In the genomic region with DNA sequence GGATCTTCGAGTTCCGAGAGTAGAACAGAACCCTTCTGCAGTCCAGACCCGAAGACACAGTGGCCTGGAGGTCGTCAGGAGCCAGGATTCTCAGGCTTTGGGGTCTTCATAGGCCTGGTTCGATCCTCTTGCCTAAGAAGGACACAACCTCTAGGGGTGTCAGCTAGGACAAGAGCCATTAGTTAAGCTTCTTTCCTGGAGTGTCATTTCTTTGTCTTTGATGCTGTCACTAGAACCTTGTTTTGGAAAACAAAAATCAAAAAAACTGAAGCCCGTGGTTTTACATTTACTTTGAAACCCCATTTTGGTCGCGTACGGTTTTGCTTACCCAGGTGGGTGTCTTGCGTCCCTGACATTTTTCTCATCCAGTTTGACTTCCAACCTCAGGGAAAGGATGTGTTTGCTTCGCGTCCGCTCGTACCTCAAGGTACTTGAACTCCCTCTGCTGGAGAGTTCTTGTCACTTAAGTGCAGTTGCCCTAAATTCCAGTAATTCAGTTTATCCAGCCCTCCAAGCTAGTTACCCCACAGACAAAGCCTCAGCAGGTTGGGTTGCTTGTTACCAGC, we compare ENCODE assay signal across 8 mouse cellular contexts. TPM values are rescaled to one million over a fixed set of nuclear protein-coding genes. Genes with fewer than 3 reads are reported as not detected.
A peak's percentile ranks its signal among the peaks of the same experiment; 100 is the strongest.
DNase-seq lines count a peak whose midpoint lies in the region; ATAC-seq lines count a peak whose summit lies in the region.

No protein-coding gene starts in this region.

- peaks cover 29% of the 10 kb centered on the region for H3K4me1 ChIP-seq in megakaryocyte, embryonic 14.5 days

- H3K4me3 ChIP-seq in megakaryocyte, embryonic 14.5 days (replicated peaks): peak overlapping the region; percentile 96

- H3K9me3 ChIP-seq in megakaryocyte, embryonic 14.5 days: no peaks in the 10 kb centered on the region

- peak; percentile 94 for DNase-seq in heart, adult 11 months
- DNase-seq in heart, postnatal 25 days (ENCODE audit: low spot score): no peak
- peak; percentile 88 for DNase-seq in cerebellum, adult 9-10 months
- DNase-seq in forelimb bud, embryonic 11.5 days (ENCODE audit: low read depth, low spot score): peak; percentile 87
- DNase-seq in left cerebral cortex, postnatal 10 days (ENCODE audit: extremely low spot score in 1 of 2, low spot score in 2 of 2): peak; percentile 57 to 66
- peak; percentile 68 for DNase-seq in skeletal muscle tissue, adult 2 months (ENCODE audit: low read depth, low spot score)

- no peaks in the 10 kb centered on the region for H3K27me3 ChIP-seq in megakaryocyte, embryonic 14.5 days (replicated peaks)

- peaks cover 2% of the 10 kb centered on the region for H3K36me3 ChIP-seq in megakaryocyte, embryonic 14.5 days (replicated peaks; ENCODE audit: low read length)

- ATAC-seq in inflammation-experienced regulatory T-cells, adult 6 months: peak; percentile 39

- intact Hi-C loops in heart, postnatal 25 days (cut with DNase I): loop anchor here (1.0 to 5.0 kb wide), 2 partner anchors 19 to 40 kb away; a partner anchor contains a TSS
- intact Hi-C loops in left cerebral cortex, postnatal 10 days (cut with DNase I): no loop called here

RNA-seq across cellular contexts. Expression of a gene that starts 0.6 kb away (rescaled TPM):
- 1 to 10 TPM; 7.7 to 8.8 TPM for total RNA-seq in heart, postnatal 25 days (2021)
- polyA plus RNA-seq in inflammation-experienced regulatory T-cells, adult 6 months (2017; shearing (Covaris generic)): 10 to 100 TPM; 23.2 to 45.9 (median 27.2) TPM
- total RNA-seq in left cerebral cortex, postnatal 10 days (2021): 1 to 10 TPM; 8.3 to 9.7 TPM
- polyA plus RNA-seq in megakaryocyte, embryonic 14.5 days (2012; ENCODE audit: insufficient read depth, low replicate concordance): 2.2 and 8.3 TPM in 2 replicates

RNA-seq across cellular contexts. Expression of a gene that starts 6.9 kb away (rescaled TPM):
- not detected for total RNA-seq in heart, postnatal 25 days (2021)
- polyA plus RNA-seq in inflammation-experienced regulatory T-cells, adult 6 months (2017; shearing (Covaris generic)): not detected
- total RNA-seq in left cerebral cortex, postnatal 10 days (2021): not detected
- not detected in 2 replicates for polyA plus RNA-seq in megakaryocyte, embryonic 14.5 days (2012; ENCODE audit: insufficient read depth, low replicate concordance)

RNA-seq across cellular contexts. Expression of a gene that starts 20.9 kb away (rescaled TPM):
- total RNA-seq in heart, postnatal 25 days (2021): 10 to 100 TPM; 42.8 to 45.5 TPM
- 10 to 100 TPM in 2 of 3 experiments, 1 to 10 TPM in 1; 7.1 to 13.6 (median 13.5) TPM for polyA plus RNA-seq in inflammation-experienced regulatory T-cells, adult 6 months (2017; shearing (Covaris generic))
- 10 to 100 TPM; 11.5 to 12.6 TPM for total RNA-seq in left cerebral cortex, postnatal 10 days (2021)
- polyA plus RNA-seq in megakaryocyte, embryonic 14.5 days (2012; ENCODE audit: insufficient read depth, low replicate concordance): 0.73 TPM in 1 of 2 replicates, not detected in the other

RNA-seq across cellular contexts. Expression of a gene that starts 21.4 kb away (rescaled TPM):
- under 1 TPM in 1 of 2 experiments, not detected in 1; 0.18 TPM for total RNA-seq in heart, postnatal 25 days (2021)
- under 1 TPM in 1 of 3 experiments, not detected in 2; 0.34 TPM for polyA plus RNA-seq in inflammation-experienced regulatory T-cells, adult 6 months (2017; shearing (Covaris generic))
- total RNA-seq in left cerebral cortex, postnatal 10 days (2021): not detected
- not detected in 2 replicates for polyA plus RNA-seq in megakaryocyte, embryonic 14.5 days (2012; ENCODE audit: insufficient read depth, low replicate concordance)

RNA-seq across cellular contexts. Expression of a gene that starts 36.0 kb away (rescaled TPM):
- not detected for total RNA-seq in heart, postnatal 25 days (2021)
- polyA plus RNA-seq in inflammation-experienced regulatory T-cells, adult 6 months (2017; shearing (Covaris generic)): not detected
- not detected for total RNA-seq in left cerebral cortex, postnatal 10 days (2021)
- polyA plus RNA-seq in megakaryocyte, embryonic 14.5 days (2012; ENCODE audit: insufficient read depth, low replicate concordance): not detected in 2 replicates
